Mouse (Mus musculus): Measurements from ENCODE around the gene Cdh3.

- TF ChIP-seq CTCF (IDR thresholded peaks at IDR 0.05; ENCODE audit: low read depth) (no peak), EP300 (IDR thresholded peaks at IDR 0.05; ENCODE audit: low read depth) (no peak)
Observed at GRCm38 (mm10) chr8:106533709-106534108, 23.0 kb downstream of the Cdh3 start.
